Mouse (Mus musculus): ENCODE measurements at regions not wholly inside any gene's neighbourhood (a gene's known extent, or its start where the extent isn't known, plus 50 kb on each side); places are given as distances from the start of the nearest gene placed in this dataset.

- ATAC-seq = no peak
Observed at GRCm38 (mm10) chr16:76183105-76183504, 161.0 kb upstream of the Samsn1 start.

DNA sequence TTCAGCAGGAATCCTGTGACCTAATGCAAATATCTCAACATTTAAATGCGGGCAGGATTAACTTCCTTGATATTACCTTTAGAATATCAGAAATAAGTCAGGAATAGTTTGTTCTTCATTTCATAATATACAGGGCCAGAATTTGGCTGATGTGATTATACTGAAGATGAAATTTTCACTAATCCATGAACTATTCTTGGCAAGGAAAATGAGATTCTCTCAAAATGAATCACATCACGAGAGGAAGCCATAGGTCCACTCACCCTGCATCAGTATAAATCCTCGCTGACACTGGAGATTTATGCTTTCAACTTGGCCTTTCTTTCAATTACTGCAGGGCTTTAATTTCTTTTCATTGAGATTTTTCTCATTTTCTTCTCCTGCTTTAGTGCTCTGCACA, 159.5 kb upstream of the Samsn1 start:
- no peak for ATAC-seq

DNA sequence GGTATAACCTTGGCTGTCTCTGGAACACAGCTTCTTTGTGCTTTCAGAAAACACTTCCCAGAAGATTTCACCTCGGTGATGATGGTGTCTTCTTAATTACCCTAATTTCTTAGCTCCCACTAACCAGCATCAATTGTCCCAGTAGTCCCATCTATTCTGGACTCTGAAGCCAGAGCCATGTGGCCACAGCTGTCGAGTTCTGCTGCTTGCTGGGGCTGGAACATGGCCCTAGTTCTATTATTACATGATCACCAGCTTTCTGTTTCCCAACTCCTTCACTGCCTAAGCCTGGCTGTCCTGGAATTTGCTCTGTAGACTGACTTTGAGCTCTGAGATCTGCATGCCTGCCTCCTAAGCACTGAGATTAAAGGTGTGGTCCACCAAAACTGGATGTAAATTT, 145.6 kb upstream of the Samsn1 start:
- no peak for ATAC-seq

DNA sequence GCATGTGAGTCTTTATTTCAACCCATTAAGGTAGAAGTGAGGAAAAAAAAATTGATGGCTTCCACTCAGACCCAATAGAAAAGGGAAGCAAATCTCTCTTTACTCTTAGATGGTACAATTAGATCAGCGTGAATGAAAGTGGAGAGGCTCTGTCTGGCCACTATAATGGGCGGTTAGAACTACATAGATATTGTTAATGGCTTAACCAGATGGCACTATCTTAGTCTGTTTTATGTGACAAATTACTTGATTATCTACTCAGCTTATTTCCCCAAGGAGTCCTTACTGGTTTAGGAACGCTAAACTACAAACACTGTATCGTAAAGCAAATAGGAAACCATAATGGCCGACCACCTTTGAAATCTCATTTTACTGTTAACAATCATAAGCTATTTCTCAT, 138.8 kb upstream of the Samsn1 start:
- ATAC-seq = no peak

DNA sequence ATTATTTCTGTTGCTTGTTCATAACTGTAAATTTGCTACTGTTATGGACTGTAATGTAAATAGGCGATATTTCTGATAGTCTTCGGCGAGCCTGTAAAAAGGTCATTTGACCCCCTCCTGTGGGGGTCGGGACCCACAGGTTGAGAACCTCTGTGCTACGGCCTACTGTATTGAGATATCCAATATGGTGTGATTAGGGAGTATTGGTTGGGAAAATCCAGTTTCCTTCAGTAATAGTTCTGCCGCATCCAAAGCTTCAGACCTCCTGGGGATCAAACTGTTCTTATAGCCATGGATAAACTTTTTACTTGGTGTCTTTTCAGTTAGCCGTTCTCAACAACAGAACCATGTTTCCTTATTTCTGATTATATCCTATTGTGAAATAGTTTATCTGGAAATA, 136.5 kb upstream of the Samsn1 start:
- ATAC-seq = no peak

DNA sequence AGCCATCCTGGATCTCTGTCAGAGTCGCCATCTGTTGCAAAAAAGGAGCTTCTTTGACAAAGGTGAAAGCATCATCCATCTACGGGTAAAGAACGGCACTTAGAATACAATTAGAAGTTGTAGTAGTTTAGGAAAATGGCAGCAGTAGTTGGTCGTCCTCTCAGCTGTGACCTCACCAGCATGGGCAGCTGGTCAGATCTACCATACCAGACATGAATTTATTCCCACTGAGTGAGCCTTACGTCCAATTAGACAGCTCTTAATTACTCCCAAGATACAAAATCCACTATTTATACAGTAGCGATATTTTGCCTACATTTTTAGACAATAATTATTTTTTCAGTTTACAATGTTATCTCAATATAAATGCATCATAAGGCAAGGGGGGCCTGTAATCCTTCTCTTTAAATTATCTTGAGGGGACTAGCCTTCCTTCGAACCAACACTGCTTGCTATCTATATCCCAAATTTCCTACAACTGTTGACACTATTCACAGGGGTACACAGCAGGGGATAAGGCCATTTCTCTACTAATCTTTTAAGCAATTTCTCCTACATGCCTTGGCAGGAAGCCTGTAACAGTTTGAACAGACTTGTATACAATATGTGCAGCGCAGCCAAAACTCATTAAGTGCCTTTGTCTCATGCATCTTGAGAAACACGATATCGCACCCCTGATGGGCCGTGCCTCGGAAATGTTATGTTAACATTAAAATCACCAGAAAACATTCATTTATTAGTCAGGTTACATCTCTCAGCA, 131.9 kb upstream of the Samsn1 start:
- no peak for ATAC-seq

DNA sequence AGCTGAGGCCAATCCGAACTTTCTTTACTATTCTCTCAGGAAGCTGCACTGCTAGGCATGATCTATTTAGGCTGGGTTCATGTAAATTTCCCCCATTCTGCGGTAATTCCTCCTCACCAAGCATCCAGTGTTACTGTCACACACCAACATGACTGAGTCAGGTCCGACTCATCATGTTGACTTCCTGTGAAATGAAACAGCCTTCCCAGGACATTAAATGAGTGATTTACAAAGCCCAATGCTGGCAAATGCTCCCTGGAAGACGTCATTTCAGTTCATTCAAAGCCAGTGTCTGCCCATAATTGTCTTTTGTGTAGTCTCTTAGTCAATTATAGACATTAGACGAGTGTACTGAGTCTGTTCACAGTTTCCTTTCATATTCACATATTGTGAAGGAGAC, 127.5 kb upstream of the Samsn1 start:
- ATAC-seq = no peak

- no peak for ATAC-seq
Observed at GRCm38 (mm10) chr16:76133892-76134291, 111.8 kb upstream of the Samsn1 start.

- ATAC-seq = no peak
Observed at GRCm38 (mm10) chr16:76130486-76130885, 108.4 kb upstream of the Samsn1 start.

DNA sequence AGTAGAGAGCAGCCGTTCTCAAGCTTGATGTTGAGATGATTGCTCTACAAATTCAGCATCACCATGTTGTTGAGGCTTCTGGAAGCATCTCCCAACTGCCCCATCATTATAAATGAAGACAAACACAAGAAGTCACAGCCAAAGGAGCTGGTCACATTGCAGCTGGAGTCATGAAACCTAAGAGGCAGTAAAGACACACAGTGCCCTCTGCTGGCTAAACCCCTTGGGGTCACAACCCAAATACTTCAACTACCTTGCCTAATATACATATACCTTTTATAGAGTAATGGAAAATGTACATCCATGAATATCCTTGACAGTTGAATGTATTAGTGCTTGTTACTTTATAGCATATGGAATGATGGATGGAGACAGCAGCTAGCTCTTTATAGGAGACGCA, 107.9 kb upstream of the Samsn1 start:
- peak; percentile 83 for ATAC-seq

GRCm38 (mm10) chr16:76123021-76123384, 100.9 kb upstream of the Samsn1 start:
- no peak for ATAC-seq

DNA sequence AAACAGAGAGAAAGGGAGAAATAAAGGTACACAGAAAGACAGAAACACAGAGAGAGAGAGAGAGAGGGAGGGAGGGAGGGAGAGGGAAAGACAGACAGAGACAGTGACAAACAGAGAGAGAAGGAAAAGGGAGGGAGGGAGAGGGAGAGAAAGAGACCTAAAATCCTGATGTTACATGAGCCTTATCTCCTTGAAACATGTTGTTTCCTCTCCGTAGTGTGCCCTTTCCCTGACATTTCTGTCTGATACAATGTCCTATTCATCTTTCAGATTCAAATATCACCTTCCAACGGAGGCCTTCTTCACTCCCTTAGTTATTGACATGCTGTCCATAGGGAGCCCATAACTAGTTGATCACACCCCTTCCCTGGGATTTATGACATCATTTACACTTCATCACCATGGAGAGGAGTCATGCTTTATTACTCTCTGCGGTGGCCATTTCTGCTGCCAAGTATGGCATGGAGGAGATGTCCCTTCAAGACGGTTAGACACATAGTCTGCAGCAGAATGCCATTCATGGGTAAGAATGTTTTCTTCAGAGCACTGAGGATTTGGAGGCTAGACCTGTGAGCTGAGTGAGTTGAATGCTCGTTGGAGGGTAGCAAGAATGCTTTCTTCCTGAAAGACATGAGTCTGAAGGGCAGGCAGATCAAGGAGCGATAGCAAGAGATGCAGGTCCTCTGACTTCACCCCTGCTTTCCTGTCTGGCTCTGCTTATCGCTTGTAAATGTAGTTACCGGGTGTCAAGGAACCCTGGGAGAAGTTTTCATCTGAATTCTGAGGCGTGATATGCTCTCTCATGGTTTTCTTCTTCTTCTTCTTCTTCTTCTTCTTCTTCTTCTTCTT, 100.3 kb upstream of the Samsn1 start:
- ATAC-seq = no peak

- ATAC-seq = peak; percentile 73
Observed at GRCm38 (mm10) chr16:76120712-76121111, 98.6 kb upstream of the Samsn1 start.

GRCm38 (mm10) chr16:76110383-76110782, 88.3 kb upstream of the Samsn1 start:
- no peak for ATAC-seq

DNA sequence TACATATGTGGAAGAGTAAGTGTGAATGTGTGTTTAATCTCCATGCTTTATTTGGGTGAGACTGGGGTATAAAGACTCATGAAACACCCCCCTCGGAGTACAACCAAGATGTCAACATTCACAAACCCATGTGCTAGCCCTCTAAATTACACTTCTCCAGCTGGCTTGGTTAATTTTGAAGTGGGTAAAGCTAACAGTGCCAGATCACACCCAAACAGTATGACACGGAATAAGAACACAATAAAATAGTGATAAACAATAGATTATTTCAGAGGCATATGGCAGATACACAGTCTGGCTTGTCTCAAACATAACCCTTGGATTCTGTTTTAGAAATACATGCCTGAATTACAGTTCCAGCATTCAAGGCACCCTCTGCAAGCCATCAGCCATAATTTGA, 86.4 kb upstream of the Samsn1 start:
- no peak for ATAC-seq

DNA sequence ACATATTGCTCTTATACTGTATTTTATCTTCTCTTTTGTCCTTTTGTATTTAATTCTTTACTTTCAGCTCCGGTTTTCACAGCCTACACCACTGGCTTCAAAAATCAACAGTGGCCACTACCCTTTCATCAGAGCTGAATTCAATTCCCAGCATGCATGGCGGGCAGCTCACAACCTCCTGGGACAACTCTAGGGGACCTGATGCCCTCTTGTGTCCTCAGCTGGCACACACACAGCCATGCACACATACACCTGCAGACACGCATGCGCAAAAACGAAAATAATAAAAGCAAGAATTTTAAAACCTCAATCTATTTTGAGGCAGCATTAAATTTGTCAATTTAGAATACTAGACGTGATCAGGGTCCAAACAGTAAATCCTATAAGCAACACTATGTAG, 82.6 kb upstream of the Samsn1 start:
- ATAC-seq = no peak

DNA sequence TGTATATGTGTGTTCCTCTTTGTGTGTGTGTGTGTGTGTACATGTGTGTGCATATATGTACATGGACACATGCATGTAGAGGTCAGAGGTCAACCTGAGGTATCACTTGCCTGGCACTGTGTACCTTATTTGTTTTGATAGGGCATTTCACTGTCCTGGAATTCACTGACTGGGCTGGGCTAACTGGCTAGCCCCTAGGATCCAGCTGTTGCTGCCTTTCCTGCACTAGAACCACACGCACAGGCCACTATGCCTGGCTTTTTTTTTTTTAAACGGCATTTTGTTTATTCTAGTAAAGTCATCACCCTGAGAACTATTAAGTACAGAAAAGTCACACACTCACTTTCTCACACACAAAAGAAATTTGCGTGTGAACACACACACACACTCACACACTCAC, 79.7 kb upstream of the Samsn1 start:
- ATAC-seq = no peak

GRCm38 (mm10) chr16:76097808-76098207, 75.7 kb upstream of the Samsn1 start:
- ATAC-seq = no peak

DNA sequence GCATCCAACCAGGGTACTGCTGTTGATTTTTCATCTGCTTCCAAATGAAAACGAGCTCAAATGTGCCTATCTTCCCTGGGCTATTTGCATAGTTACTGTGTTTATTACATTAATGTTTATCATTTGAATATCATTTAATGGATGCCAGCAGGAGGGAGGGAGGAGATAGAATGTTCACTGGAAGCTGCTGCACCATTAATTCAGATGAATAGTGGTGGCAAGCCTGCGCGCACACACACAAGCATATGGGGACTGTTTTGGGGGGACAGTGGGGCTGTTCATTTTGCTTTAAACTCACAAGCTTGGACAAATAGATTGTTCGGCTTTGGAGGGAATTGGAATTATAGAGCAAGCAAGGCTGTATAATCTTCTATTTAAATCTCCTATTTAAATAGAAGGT, 74.3 kb upstream of the Samsn1 start:
- no peak for ATAC-seq

- ATAC-seq = no peak
Observed at GRCm38 (mm10) chr16:76085363-76085762, 63.3 kb upstream of the Samsn1 start.

- ATAC-seq = no peak
Observed at GRCm38 (mm10) chr16:76082465-76082864, 60.4 kb upstream of the Samsn1 start.

DNA sequence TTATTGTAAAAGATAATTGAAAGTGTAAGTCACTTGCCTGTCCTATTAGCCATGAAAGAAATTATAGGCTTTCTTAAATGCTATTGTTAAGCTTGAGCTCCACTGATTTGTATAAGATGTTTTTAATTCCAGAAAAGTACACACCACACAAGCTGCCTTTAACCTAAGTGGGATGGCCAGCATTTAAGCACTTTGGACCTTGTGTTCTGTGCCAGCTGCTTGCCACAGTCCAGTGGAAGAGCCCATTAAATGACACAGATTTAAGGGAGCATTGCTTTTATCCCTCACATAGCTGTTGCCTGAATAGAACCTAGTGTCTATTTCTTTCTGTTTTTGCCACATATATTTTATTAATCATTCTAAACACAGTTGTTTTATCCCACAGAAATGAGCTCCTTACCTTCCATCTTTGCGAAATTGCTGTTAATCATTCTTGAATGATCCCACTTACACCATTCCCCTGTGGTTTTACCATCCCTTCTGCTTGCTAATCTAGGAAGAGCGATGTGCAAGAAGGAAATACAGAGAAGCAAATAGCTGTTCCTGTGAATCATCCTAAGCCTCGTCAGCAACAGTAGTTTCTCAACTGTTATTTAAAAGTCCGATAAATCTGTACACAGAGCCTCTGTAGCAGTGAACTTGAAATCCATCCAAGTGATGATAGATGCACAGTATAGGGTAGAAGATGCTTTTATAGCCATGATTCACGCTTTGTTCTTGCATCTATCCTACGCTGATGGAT, 57.9 kb upstream of the Samsn1 start:
- ATAC-seq = no peak

DNA sequence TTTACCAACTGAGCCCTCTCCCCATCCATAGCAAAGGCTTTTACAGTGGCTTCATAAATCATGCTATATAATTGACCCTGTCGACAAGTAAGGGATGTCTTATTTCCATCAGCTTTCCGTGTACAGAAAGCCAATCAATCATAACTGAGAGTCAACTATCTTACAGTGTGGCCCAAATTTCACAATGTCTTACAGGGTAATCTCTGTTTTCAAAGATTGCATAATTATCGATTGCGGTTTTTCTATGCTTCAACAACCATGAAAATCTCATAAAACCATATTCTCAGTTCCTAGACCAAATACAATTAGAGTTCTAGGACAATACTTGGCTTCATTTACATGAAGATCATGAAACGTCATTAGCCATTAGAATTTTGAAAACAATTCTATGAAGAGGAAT, 56.1 kb upstream of the Samsn1 start:
- ATAC-seq = no peak

DNA sequence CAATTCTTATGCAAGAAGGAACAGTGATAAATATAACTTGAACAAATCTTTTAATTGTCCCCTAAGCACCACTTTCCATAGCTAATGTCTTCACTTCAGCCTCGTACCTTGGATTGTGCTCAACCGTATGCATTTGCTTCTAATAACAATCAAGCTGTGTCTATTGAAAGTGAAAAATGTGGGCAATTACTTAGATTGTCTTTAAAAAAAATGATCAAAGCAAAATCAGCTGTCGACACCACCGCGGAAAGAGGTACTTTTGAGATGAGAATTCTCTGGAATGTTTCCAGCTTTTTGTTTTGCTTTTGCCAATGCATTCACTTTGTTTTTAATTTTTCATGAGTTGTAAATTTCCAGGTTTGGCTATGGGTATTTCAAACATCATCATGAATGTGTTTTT, 54.1 kb upstream of the Samsn1 start:
- ATAC-seq = no peak

All from activated CD4-positive, CD25-positive, alpha-beta regulatory T cell, adult 4 months (primary cell).